Mouse (Mus musculus): ENCODE measurements at regions not wholly inside any gene's neighbourhood (a gene's known extent, or its start where the extent isn't known, plus 50 kb on each side); places are given as distances from the start of the nearest gene placed in this dataset.

DNA sequence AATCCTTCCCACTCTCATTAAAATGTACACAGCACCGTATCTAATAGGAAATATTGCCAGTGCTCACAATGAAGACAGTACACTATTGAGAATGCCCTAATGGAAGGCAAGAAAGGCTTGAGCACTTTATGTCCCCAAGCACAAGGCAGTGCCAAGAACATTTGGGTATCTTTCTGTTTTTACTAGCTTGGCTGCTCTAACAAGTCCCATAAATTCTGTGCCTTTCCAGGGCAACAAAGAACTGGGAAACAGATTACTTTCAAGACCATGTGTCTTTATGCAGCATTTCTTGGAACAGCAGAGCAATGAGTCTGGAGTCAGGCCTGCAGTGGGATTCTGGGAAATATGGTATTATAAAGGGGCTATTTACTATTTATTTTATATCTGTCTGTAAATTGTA, 192.3 kb downstream of the 1700008P02Rik start:
- TF ChIP-seq ZMIZ1 (IDR thresholded peaks at IDR 0.05; ENCODE audit: low read depth, low read length), result no peak
- no peak for TF ChIP-seq TAL1 (IDR thresholded peaks at IDR 0.05; ENCODE audit: low read length)
